Mouse (Mus musculus) C2C12 (cell line): ENCODE measurements around the gene Lonrf2.

Experiments
- CEBPB ChIP-seq: IDR thresholded peaks from one replicate; pipeline ENCODE4 v1.6.1; 2011; ENCODE audit warnings: low read depth, mild to moderate bottlenecking, control low read depth, moderate library complexity
- CTCF ChIP-seq: IDR thresholded peaks from one replicate; pipeline ENCODE4 v1.5.1; 2011; ENCODE audit not compliant: control insufficient read depth, insufficient read depth, insufficient read length
- MAX ChIP-seq: IDR thresholded peaks from one replicate; pipeline ENCODE4 v1.6.1; 2011; ENCODE audit warnings: mild to moderate bottlenecking, control low read depth
- MYOD1 ChIP-seq: IDR thresholded peaks from one replicate; pipeline ENCODE4 v1.6.1; 2011; ENCODE audit warnings: low read depth; ENCODE audit not compliant: control insufficient read depth, insufficient read length
- MYOG ChIP-seq: IDR thresholded peaks from one replicate; pipeline ENCODE4 v1.6.1; 2011; ENCODE audit not compliant: control insufficient read depth, insufficient read length; ENCODE audit errors: extremely low read depth
- USF1 ChIP-seq: IDR thresholded peaks from one replicate; pipeline ENCODE4 v1.6.1; 2011; ENCODE audit warnings: low read depth, mild to moderate bottlenecking, control low read depth, moderate library complexity

DNA sequence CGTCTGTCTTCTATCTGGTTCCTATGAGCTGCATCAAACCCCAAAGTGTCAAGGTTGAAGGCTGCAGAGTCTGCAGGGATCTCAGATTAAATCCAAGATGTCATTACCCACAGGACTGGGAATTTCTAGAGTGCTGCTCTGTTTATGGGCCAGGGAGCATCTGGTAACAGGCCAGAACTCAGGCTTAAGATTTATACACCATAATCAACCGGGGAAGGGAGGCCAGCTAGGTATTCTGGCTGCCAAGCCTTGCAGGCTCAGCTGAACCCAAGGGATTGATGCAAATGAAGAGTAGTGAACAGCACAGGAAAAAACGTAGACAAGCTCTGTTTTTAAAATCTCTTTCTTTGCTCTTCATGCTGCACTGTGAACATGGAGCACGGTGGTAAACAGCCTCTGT, 20.2 kb downstream of the Lonrf2 start:
- TF ChIP-seq MAX = no peak
- TF ChIP-seq CTCF = no peak
- TF ChIP-seq USF1 = no peak
- TF ChIP-seq CEBPB = no peak
- no peak for TF ChIP-seq MYOD1
- TF ChIP-seq MYOG = no peak
